Mouse (Mus musculus): ENCODE measurements around the gene Runx3.

DNA sequence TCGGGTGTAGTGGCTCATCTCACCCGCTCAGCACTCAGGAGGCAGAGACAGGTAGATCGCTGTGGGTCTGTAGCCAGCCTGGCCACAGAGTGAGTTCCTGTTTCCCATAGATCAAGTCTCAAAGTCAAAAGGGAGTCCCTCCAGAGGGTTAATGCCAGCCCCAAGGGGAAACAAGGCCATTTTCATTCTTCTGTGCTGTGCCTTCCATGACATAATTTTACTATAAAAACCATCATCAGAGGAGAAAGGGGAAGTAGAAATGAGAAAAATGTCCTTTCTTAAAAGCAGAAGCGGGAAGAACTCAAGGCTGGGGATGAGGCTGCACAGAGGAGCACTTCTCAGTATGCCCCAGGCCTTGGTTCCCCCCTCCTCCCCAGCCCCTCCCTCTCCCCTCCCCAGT, 61.4 kb downstream of the Runx3 start:
- TF ChIP-seq CTCF (conservative IDR thresholded peaks at IDR 0.05; ENCODE audit: insufficient read depth, insufficient read length, low read depth, low read length) = no peak
- no peak for TF ChIP-seq POLR2A (IDR thresholded peaks at IDR 0.05; ENCODE audit: low read depth, low read length)

Measured in kidney, adult 2 months (tissue).